Mouse (Mus musculus): ENCODE measurements at regions not wholly inside any gene's neighbourhood (a gene's known extent, or its start where the extent isn't known, plus 50 kb on each side); places are given as distances from the start of the nearest gene placed in this dataset.

- 60% methylated on average over 2 of the region's 2 CpGs for WGBS
Observed at GRCm38 (mm10) chr3:140147158-140147933, 941.9 kb downstream of the Stpg2 start.

DNA sequence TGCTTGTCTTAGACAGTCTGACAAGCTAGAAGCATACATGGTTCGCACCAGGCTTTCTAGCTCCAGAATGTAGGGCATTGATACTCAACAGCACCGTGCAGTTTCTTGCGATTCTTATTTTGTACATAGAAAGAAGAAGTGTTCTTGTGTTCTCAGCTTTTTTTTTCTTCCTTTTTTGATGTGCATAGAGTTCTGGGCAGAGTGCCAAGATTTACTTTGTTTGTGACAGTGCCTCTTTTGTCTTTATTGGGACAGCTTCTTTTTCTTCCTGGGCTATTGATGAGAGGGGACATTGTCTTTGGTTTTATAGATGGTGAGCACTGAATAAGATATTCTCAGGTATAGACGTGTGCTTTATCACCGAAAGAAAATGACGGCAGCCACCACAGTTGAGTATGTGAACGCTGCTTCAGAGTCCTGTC is 945.0 kb downstream of the Stpg2 start:
- no peak for DNase-seq
- H3K79me2 ChIP-seq (replicated peaks; ENCODE audit: control insufficient read depth, insufficient read depth, low read length), result no peaks in the 10 kb centered on the region
- intact Hi-C loops (cut with DNase I), result no loop called here
- no peaks in the 10 kb centered on the region for H3K36me3 ChIP-seq (ENCODE audit: control insufficient read depth, insufficient read depth, low read length)
- WGBS, result 61% methylated on average over 7 of the region's 7 CpGs
- no peak overlapping the region for H3K9ac ChIP-seq (ENCODE audit: low read depth, low read length)
- no peak overlapping the region for H3K4me3 ChIP-seq
- no peaks in the 10 kb centered on the region for H3K27me3 ChIP-seq (ENCODE audit: control insufficient read depth, insufficient read depth, low read length)
- no peak overlapping the region for H3K27ac ChIP-seq
- TF ChIP-seq CTCF (IDR thresholded peaks at IDR 0.05) (no peak), EP300 (IDR thresholded peaks at IDR 0.05; ENCODE audit: insufficient read depth, low read depth, low read length) (no peak), POLR2A (IDR thresholded peaks at IDR 0.05; ENCODE audit: insufficient read depth, low read depth, low read length) (no peak)
- no peaks in the 10 kb centered on the region for H3K4me1 ChIP-seq (ENCODE audit: control insufficient read depth, insufficient read depth, low read length)

More at GRCm38 (mm10) chr3:140147158-140147933, 941.9 kb downstream of the Stpg2 start:
- no peak for DNase-seq
- Histone ChIP-seq H3K27ac (no peak overlapping the region), H3K4me1 (ENCODE audit: control insufficient read depth, insufficient read depth, low read length) (no peaks in the 10 kb centered on the region), H3K79me2 (replicated peaks; ENCODE audit: control insufficient read depth, insufficient read depth, low read length) (no peaks in the 10 kb centered on the region), H3K4me3 (no peak overlapping the region), H3K27me3 (ENCODE audit: control insufficient read depth, insufficient read depth, low read length) (no peaks in the 10 kb centered on the region), H3K36me3 (ENCODE audit: control insufficient read depth, insufficient read depth, low read length) (no peaks in the 10 kb centered on the region), H3K9ac (ENCODE audit: low read depth, low read length) (no peak overlapping the region)
- intact Hi-C loops (cut with DNase I), result no loop called here
- TF ChIP-seq CTCF (IDR thresholded peaks at IDR 0.05) (no peak), POLR2A (IDR thresholded peaks at IDR 0.05; ENCODE audit: insufficient read depth, low read depth, low read length) (no peak), EP300 (IDR thresholded peaks at IDR 0.05; ENCODE audit: insufficient read depth, low read depth, low read length) (no peak)

DNA sequence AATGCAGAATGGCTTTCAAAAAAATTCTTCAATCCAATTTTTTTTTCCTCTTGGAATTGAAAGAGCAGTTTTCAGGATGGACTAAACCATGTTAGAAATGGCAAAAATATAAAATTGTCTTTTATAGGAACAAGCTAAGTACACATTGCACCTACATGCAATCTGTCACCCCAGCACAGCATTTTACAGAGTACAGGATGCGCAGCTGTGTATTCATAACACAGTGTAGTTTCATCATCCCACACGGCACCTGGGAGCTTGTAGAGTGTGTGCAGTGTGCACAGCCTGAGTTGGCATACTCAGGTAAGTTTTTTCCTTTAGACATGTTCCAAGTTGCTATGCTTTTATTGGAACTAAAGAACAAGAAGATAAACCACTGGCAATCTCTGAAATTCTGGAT is 974.0 kb downstream of the Stpg2 start:
- Histone ChIP-seq H3K79me2 (replicated peaks; ENCODE audit: control insufficient read depth, insufficient read depth, low read length) (no peaks in the 10 kb centered on the region), H3K4me1 (ENCODE audit: control insufficient read depth, insufficient read depth, low read length) (no peaks in the 10 kb centered on the region), H3K36me3 (ENCODE audit: control insufficient read depth, insufficient read depth, low read length) (no peaks in the 10 kb centered on the region), H3K27me3 (ENCODE audit: control insufficient read depth, insufficient read depth, low read length) (no peaks in the 10 kb centered on the region), H3K9ac (ENCODE audit: low read depth, low read length) (no peak overlapping the region), H3K27ac (no peak overlapping the region), H3K4me3 (no peak overlapping the region)
- WGBS, result 86% methylated on average over 2 of the region's 2 CpGs
- TF ChIP-seq EP300 (IDR thresholded peaks at IDR 0.05; ENCODE audit: insufficient read depth, low read depth, low read length) (no peak), POLR2A (IDR thresholded peaks at IDR 0.05; ENCODE audit: insufficient read depth, low read depth, low read length) (no peak), CTCF (IDR thresholded peaks at IDR 0.05) (no peak)
- no peak for DNase-seq
- intact Hi-C loops (cut with DNase I), result no loop called here

- H3K79me2 ChIP-seq (replicated peaks; ENCODE audit: control insufficient read depth, insufficient read depth, low read length), result no peaks in the 10 kb centered on the region
- WGBS, result 82% methylated on average over 4 of the region's 4 CpGs
- no peaks in the 10 kb centered on the region for H3K36me3 ChIP-seq (ENCODE audit: control insufficient read depth, insufficient read depth, low read length)
- H3K27me3 ChIP-seq (ENCODE audit: control insufficient read depth, insufficient read depth, low read length), result no peaks in the 10 kb centered on the region
- intact Hi-C loops (cut with DNase I), result no loop called here
- TF ChIP-seq POLR2A (IDR thresholded peaks at IDR 0.05; ENCODE audit: insufficient read depth, low read depth, low read length) (no peak), EP300 (IDR thresholded peaks at IDR 0.05; ENCODE audit: insufficient read depth, low read depth, low read length) (no peak), CTCF (IDR thresholded peaks at IDR 0.05) (no peak)
- H3K4me3 ChIP-seq, result no peak overlapping the region
- no peak overlapping the region for H3K9ac ChIP-seq (ENCODE audit: low read depth, low read length)
- no peak for DNase-seq
- H3K27ac ChIP-seq, result no peak overlapping the region
- H3K4me1 ChIP-seq (ENCODE audit: control insufficient read depth, insufficient read depth, low read length), result no peaks in the 10 kb centered on the region
Observed at GRCm38 (mm10) chr3:140182690-140183089, 977.2 kb downstream of the Stpg2 start.

DNA sequence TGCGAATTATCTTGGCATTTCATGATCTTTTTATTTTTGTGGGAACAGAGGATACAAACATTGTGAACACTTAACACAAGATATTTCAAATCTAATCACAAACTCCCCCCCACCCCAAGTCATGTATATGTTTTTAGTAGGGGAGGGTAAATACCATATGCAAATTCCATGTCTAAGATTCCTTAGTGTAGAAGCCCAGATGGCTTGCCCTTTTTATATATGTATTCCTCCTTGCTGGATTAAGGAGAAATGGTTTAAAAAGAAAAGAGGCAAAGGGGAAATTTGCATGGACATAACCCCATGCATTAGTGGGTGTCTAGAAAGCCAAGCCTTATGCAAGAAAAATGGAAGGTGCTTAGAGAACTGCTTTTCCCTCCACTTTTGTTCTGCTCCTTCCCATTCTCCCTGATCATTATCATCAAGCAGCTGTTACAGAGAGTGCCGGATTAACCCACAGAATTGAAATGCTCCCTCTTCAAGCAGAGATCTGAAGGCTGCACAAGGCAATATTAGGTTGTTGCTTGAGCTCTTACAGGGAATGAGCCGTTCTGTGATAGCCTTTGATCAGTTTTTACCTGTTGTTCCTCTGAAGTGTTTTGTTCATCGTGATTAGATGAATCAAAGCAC is 979.5 kb downstream of the Stpg2 start:
- H3K27me3 ChIP-seq (ENCODE audit: control insufficient read depth, insufficient read depth, low read length), result no peaks in the 10 kb centered on the region
- no peak for DNase-seq
- H3K9ac ChIP-seq (ENCODE audit: low read depth, low read length), result no peak overlapping the region
- intact Hi-C loops (cut with DNase I), result no loop called here
- H3K79me2 ChIP-seq (replicated peaks; ENCODE audit: control insufficient read depth, insufficient read depth, low read length), result no peaks in the 10 kb centered on the region
- H3K4me1 ChIP-seq (ENCODE audit: control insufficient read depth, insufficient read depth, low read length), result no peaks in the 10 kb centered on the region
- no peaks in the 10 kb centered on the region for H3K36me3 ChIP-seq (ENCODE audit: control insufficient read depth, insufficient read depth, low read length)
- no peak overlapping the region for H3K27ac ChIP-seq
- H3K4me3 ChIP-seq, result no peak overlapping the region
- 52% methylated on average over 4 of the region's 4 CpGs for WGBS
- TF ChIP-seq POLR2A (IDR thresholded peaks at IDR 0.05; ENCODE audit: insufficient read depth, low read depth, low read length), result no peak
- TF ChIP-seq CTCF (IDR thresholded peaks at IDR 0.05), result no peak
- TF ChIP-seq EP300 (IDR thresholded peaks at IDR 0.05; ENCODE audit: insufficient read depth, low read depth, low read length), result no peak

DNA sequence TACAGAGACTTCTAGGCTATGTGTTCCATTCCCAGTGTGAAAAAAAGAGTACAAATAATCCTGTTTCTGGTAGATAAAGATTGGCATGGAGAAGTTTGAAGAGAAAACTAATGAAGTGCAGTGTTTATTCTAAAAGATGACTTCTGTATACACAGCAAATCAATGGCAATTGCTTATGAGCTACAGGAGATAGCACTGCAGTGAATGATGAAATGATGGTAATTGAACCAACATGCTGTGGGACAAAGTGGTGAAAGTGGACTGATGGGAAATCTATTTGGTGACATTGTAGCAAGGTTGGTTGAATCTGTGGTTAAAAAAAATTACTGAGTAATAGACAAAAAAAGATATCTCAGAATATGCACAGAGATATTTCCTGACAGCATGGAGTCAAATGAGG is 1000.4 kb downstream of the Stpg2 start:
- Histone ChIP-seq H3K4me1 (ENCODE audit: control insufficient read depth, insufficient read depth, low read length) (no peaks in the 10 kb centered on the region), H3K27ac (no peak overlapping the region), H3K79me2 (replicated peaks; ENCODE audit: control insufficient read depth, insufficient read depth, low read length) (no peaks in the 10 kb centered on the region), H3K36me3 (ENCODE audit: control insufficient read depth, insufficient read depth, low read length) (no peaks in the 10 kb centered on the region), H3K4me3 (no peak overlapping the region), H3K27me3 (ENCODE audit: control insufficient read depth, insufficient read depth, low read length) (no peaks in the 10 kb centered on the region), H3K9ac (ENCODE audit: low read depth, low read length) (no peak overlapping the region)
- intact Hi-C loops (cut with DNase I), result no loop called here
- no peak for DNase-seq
- TF ChIP-seq POLR2A (IDR thresholded peaks at IDR 0.05; ENCODE audit: insufficient read depth, low read depth, low read length) (no peak), CTCF (IDR thresholded peaks at IDR 0.05) (no peak)
